Mouse (Mus musculus): Measurements from ENCODE around the gene Klhdc8b.

Gene Klhdc8b

GRCm38 (mm10) chr9:108461181-108461631 lies at the start of gene Klhdc8b:
Gene Klhdc8b (minus strand): TSS chr9:108461581.
- no peak for DNase-seq

- no peak for DNase-seq
Measured at GRCm38 (mm10) chr9:108508776-108509175, 47.4 kb upstream of the Klhdc8b start.

GRCm38 (mm10) chr9:108507619-108508434 lies 46.4 kb upstream of the Klhdc8b start, which contains the start of gene Qars:
Gene Qars (plus strand): TSS chr9:108507706.
- DNase-seq, result peak; percentile 91

- no peak for DNase-seq
Measured at GRCm38 (mm10) chr9:108506901-108507300, 45.5 kb upstream of the Klhdc8b start.

- DNase-seq, result no peak
Measured at GRCm38 (mm10) chr9:108499943-108500342, 38.6 kb upstream of the Klhdc8b start.

- no peak for DNase-seq
Measured at GRCm38 (mm10) chr9:108499231-108499630, 37.9 kb upstream of the Klhdc8b start.

GRCm38 (mm10) chr9:108494905-108495304 lies 33.5 kb upstream of the Klhdc8b start:
- no peak for DNase-seq

- no peak for DNase-seq
Measured at GRCm38 (mm10) chr9:108494146-108494825, 32.9 kb upstream of the Klhdc8b start.

GRCm38 (mm10) chr9:108493246-108493645 lies 31.9 kb upstream of the Klhdc8b start:
- DNase-seq, result no peak

- no peak for DNase-seq
Measured at GRCm38 (mm10) chr9:108492043-108492750, 30.8 kb upstream of the Klhdc8b start.

- DNase-seq, result no peak
Measured at GRCm38 (mm10) chr9:108491286-108491580, 29.9 kb upstream of the Klhdc8b start.

GRCm38 (mm10) chr9:108490559-108491285 lies 29.3 kb upstream of the Klhdc8b start, which contains the start of gene Usp19:
Gene Usp19 (plus strand): TSS chr9:108490602.
- DNase-seq, result peak; percentile 94

- no peak for DNase-seq
Measured at GRCm38 (mm10) chr9:108489702-108490558, 28.5 kb upstream of the Klhdc8b start.

- no peak for DNase-seq
Measured at GRCm38 (mm10) chr9:108489215-108489614, 27.8 kb upstream of the Klhdc8b start.

GRCm38 (mm10) chr9:108488403-108488802 lies 27.0 kb upstream of the Klhdc8b start:
- no peak for DNase-seq

- DNase-seq, result no peak
Measured at GRCm38 (mm10) chr9:108486973-108487530, 25.7 kb upstream of the Klhdc8b start.

- DNase-seq, result no peak
Measured at GRCm38 (mm10) chr9:108485301-108485875, 24.0 kb upstream of the Klhdc8b start.

- no peak for DNase-seq
Measured at GRCm38 (mm10) chr9:108484021-108484420, 22.6 kb upstream of the Klhdc8b start.

GRCm38 (mm10) chr9:108483051-108483790 lies 21.8 kb upstream of the Klhdc8b start:
- DNase-seq, result no peak

GRCm38 (mm10) chr9:108481520-108482210 lies 20.3 kb upstream of the Klhdc8b start:
- DNase-seq, result no peak

Data from right cerebral cortex, postnatal 25 days (tissue).